8 mouse cellular contexts compared by ENCODE assay signal in genomic region chr5:106574560-106574946, GRCm38 (mm10). TPM values are rescaled to one million over a fixed set of nuclear protein-coding genes. Genes with fewer than 3 reads are reported as not detected.
A peak's percentile ranks its signal among the peaks of the same experiment; 100 is the strongest.
DNase-seq lines count a peak whose midpoint lies in the region; ATAC-seq lines count a peak whose summit lies in the region.

No protein-coding gene starts in this region.

- peak overlapping the region; percentile 72 for H3K9ac ChIP-seq in intestine, embryonic 16.5 days (ENCODE audit: low read depth, low read length)

- H3K9me3 ChIP-seq in embryonic facial prominence, embryonic 10.5 days = no peaks in the 10 kb centered on the region
- no peaks in the 10 kb centered on the region for H3K9me3 ChIP-seq in intestine, embryonic 16.5 days (ENCODE audit: control insufficient read depth, low read length)

- WGBS in embryonic facial prominence, embryonic 10.5 days = under 1% methylated on average over 45 of the region's 45 CpGs
- WGBS in intestine, embryonic 16.5 days = under 1% methylated on average over 45 of the region's 45 CpGs

- peak overlapping the region; percentile 100 for H3K4me2 ChIP-seq in intestine, embryonic 16.5 days (ENCODE audit: low read depth, low read length)

- DNase-seq in adrenal gland, postnatal 14 days = peak; percentile 93
- DNase-seq in embryonic facial prominence, embryonic 10.5 days (ENCODE audit: low spot score) = peak; percentile 93
- DNase-seq in gastrocnemius, postnatal 4 days (ENCODE audit: low spot score in 2 of 2) = peak; percentile 81
- DNase-seq in left cerebral cortex, postnatal 25 days (ENCODE audit: low spot score in 2 of 2) = peak; percentile 85
- DNase-seq in mesoderm, embryonic 11.5 days (ENCODE audit: low read depth, low spot score) = peak; percentile 89
- peak; percentile 88 for DNase-seq in right cerebral cortex, postnatal 25 days
- DNase-seq in urinary bladder, postnatal 25 days (ENCODE audit: low spot score) = peak; percentile 88

- intact Hi-C loops in left cerebral cortex, postnatal 25 days (cut with DNase I) = loop anchor here (5.0 to 10.0 kb wide), 2 partner anchors 107 to 570 kb away; no protein-coding TSS in a partner anchor

- peaks cover 77% of the 10 kb centered on the region for H3K27me3 ChIP-seq in embryonic facial prominence, embryonic 10.5 days (replicated peaks; ENCODE audit: low read depth, poor library complexity, severe bottlenecking)
- peaks cover 10% of the 10 kb centered on the region for H3K27me3 ChIP-seq in intestine, embryonic 16.5 days (replicated peaks; ENCODE audit: control insufficient read depth, insufficient read depth, low read length)

- H3K36me3 ChIP-seq in embryonic facial prominence, embryonic 10.5 days (replicated peaks) = no peaks in the 10 kb centered on the region
- no peaks in the 10 kb centered on the region for H3K36me3 ChIP-seq in intestine, embryonic 16.5 days (ENCODE audit: control insufficient read depth, insufficient read depth, low read length)

- H3K4me3 ChIP-seq in embryonic facial prominence, embryonic 10.5 days = peak overlapping the region; percentile 74
- H3K4me3 ChIP-seq in intestine, embryonic 16.5 days (ENCODE audit: low read length) = peak overlapping the region; percentile 67

- peak; percentile 97 for ATAC-seq in intestine, embryonic 16.5 days

- peak overlapping the region; percentile 82 for H3K27ac ChIP-seq in embryonic facial prominence, embryonic 10.5 days (replicated peaks)
- no peak overlapping the region for H3K27ac ChIP-seq in intestine, embryonic 16.5 days (ENCODE audit: low read length)

- peaks cover 14% of the 10 kb centered on the region for H3K4me1 ChIP-seq in embryonic facial prominence, embryonic 10.5 days
- H3K4me1 ChIP-seq in intestine, embryonic 16.5 days (ENCODE audit: control insufficient read depth, insufficient read depth, low read length) = peaks cover 6% of the 10 kb centered on the region; the same call in 1 of the 2 replicates

RNA-seq across cellular contexts. Expression of gene Gm17304, which starts 34.3 kb away (rescaled TPM):
- total RNA-seq in adrenal gland, postnatal 14 days (2021) = not detected in 2 replicates
- not detected in 2 replicates for polyA plus RNA-seq in embryonic facial prominence, embryonic 10.5 days (2016; fragmentation: Nextera tagmentation; extraction: Ambion mirVana)
- total RNA-seq in gastrocnemius, postnatal 4 days (2021) = not detected
- not detected in 2 replicates for polyA plus RNA-seq in intestine, embryonic 16.5 days (2015; fragmentation: Nextera tagmentation; extraction: Ambion mirVana)
- total RNA-seq in left cerebral cortex, postnatal 25 days (2021) = not detected
